Mouse (Mus musculus) liver, embryonic 16.5 days (tissue): ENCODE measurements around the gene Schip1. TPM values are rescaled to one million over a fixed set of nuclear protein-coding genes. Genes with fewer than 3 reads are reported as not detected.

Experiments
- ATAC-seq: fragments of 200-750 bp; cut with Nextera tagmentation; 2 replicates; pipeline ENCODE4 v1.8.0; 2017; ENCODE audit warnings: low read depth, mild to moderate bottlenecking, moderate number of reproducible peaks, moderate library complexity
- H3K27ac ChIP-seq: fragments of 300-500 bp; sonication (generic); 2 replicates; pipeline ENCODE4 v1.5.1; 2014; ENCODE audit warnings: mild to moderate bottlenecking, low read length
- H3K27me3 ChIP-seq: fragments of 300-500 bp; sonication (generic); 2 replicates; pipeline ENCODE4 v1.6.1; 2014; ENCODE audit warnings: low read depth, low read length, mixed read lengths; ENCODE audit not compliant: control insufficient read depth, insufficient read depth
- H3K36me3 ChIP-seq: fragments of 300-500 bp; sonication (generic); 2 replicates; pipeline ENCODE4 v1.6.1; 2014; ENCODE audit warnings: mild to moderate bottlenecking; ENCODE audit not compliant: control insufficient read depth, insufficient read depth
- H3K4me1 ChIP-seq: fragments of 300-500 bp; sonication (generic); 2 replicates; pipeline ENCODE4 v1.6.1; 2014; ENCODE audit warnings: low read depth, low read length, mixed read lengths; ENCODE audit not compliant: control insufficient read depth
- H3K4me2 ChIP-seq: fragments of 300-500 bp; sonication (generic); 2 replicates; pipeline ENCODE4 v1.6.1; 2014; ENCODE audit warnings: low read depth, low read length, mixed read lengths
- H3K4me3 ChIP-seq: fragments of 300-500 bp; sonication (generic); 2 replicates; pipeline ENCODE4 v1.5.1; 2014; ENCODE audit warnings: low read depth, mild to moderate bottlenecking, low read length
- H3K9ac ChIP-seq: fragments of 300-500 bp; sonication (generic); 2 replicates; pipeline ENCODE4 v1.6.1; 2014; ENCODE audit warnings: low read depth, low read length
- H3K9me3 ChIP-seq: fragments of 300-500 bp; sonication (generic); replicated peaks from 2 replicates; pipeline ENCODE4 v1.6.1; 2016; ENCODE audit warnings: low read length; ENCODE audit not compliant: control insufficient read depth
- WGBS: fragments of 180-500 bp; shearing (Covaris S2); extraction: QIAGEN DNeasy Blood & Tissue Kit; methylation state at CpG from one replicate; pipeline ENCODE4 v1.1.7; 2014; ENCODE audit not compliant: insufficient replicate concordance; 5-methylcytosine and 5-hydroxymethylcytosine counted together
- polyA plus RNA-seq: library from polyadenylated mRNA; unstranded; fragments of >200 nt; fragmentation: Nextera tagmentation; extraction: Ambion mirVana; gene quantifications from 2 replicates; pipeline ENCODE4 v1.2.1, GENCODE M21; 2015

Schip1 gene
- polyA plus RNA-seq, 1 experiment from 2014 or later, result 1.8 TPM

DNA sequence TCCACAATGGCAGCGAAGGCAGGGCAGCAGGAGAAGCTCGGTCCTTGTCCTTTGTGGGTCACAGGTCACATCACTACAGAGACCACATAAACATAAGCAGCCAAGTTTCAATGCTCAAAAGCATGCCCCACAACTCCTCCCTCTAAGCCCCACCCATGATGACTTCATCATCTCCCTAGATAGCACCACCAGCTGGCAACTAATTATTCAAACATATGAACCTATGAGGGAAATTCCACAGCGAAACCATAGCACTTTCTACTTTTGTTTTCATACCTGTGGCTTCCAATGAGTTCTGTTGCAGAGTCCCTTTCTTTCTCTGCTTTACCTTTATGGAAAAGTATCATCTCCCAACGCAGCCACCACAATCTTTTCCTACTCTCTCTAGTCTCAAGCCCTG is 270.9 kb downstream of the Schip1 start:
- H3K4me1 ChIP-seq, result no peaks in the 10 kb centered on the region
- WGBS, result 67% methylated on average over 4 of the region's 4 CpGs
- no peak for ATAC-seq

DNA sequence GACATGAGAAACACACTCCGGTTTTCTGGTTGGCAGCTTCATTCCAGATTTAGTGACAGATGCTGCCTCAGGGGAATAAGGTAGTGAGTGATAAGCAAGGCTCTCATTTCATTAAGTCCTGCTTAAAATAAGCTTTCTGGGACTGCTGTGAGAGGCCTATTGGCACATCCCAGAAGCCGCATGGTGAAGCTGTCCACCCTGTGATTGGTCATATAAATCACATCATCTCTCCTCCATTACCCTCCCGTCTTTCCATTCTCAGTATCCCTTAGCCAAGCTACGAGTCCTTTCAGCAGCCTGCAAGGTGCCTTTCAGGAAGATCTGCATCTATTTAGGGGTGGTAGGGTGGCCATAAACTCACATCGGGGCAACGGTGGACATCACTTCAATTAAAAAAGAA is 286.0 kb downstream of the Schip1 start:
- WGBS, result 67% methylated on average over 6 of the region's 6 CpGs
- Histone ChIP-seq H3K9me3 (no peaks in the 10 kb centered on the region), H3K36me3 (no peaks in the 10 kb centered on the region), H3K4me2 (no peak overlapping the region), H3K27me3 (no peaks in the 10 kb centered on the region), H3K9ac (no peak overlapping the region), H3K27ac (no peak overlapping the region), H3K4me1 (no peaks in the 10 kb centered on the region), H3K4me3 (no peak overlapping the region)
- no peak for ATAC-seq

More for the DNA sequence above, 270.9 kb downstream of the Schip1 start:
- Histone ChIP-seq H3K4me2 (no peak overlapping the region), H3K27me3 (no peaks in the 10 kb centered on the region), H3K9me3 (no peaks in the 10 kb centered on the region), H3K36me3 (no peaks in the 10 kb centered on the region), H3K27ac (no peak overlapping the region), H3K4me3 (no peak overlapping the region), H3K9ac (no peak overlapping the region)

DNA sequence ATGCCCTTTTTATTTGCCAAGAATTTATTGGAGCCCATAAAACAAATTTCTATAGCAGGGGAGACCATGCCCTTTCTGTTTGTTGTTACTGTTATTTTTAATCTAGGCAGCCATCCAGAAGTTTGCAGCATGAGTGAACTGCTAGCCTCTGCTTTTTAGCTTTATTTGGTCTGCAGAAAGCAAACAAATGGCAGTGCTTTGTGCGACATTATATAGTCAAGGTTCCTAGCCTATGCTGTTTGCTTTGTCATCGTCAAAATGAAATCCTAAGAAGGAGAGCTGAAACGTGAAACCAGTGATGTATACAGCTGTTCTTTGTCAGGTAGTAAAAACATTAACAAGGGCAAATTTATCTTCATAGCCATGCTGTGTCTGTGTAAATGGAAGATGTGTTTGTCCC is 286.9 kb downstream of the Schip1 start:
- 40% methylated on average over 3 of the region's 3 CpGs for WGBS
- no peak for ATAC-seq

DNA sequence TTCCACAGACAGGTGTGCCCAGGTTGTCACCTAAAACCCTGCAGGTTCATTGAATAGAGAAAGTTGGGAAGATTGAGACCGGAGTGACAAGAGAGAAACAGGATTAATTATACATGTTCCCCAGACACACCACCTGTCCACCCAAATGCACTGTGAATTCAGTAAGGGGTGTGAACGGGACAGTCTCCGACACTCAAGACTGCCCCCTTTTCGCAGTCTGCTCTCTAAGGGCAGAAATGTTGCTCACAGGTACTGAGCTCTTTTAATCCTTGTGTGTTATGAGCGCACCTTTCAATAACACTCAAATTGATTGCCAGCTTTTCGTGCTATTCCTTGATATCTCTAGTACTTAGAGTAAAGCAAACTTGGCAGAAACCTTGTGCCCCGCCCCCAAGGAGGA is 288.4 kb downstream of the Schip1 start:
- H3K36me3 ChIP-seq, result no peaks in the 10 kb centered on the region
- no peaks in the 10 kb centered on the region for H3K9me3 ChIP-seq
- no peaks in the 10 kb centered on the region for H3K27me3 ChIP-seq
- no peak overlapping the region for H3K4me2 ChIP-seq
- no peak overlapping the region for H3K27ac ChIP-seq
- H3K4me1 ChIP-seq, result no peaks in the 10 kb centered on the region
- H3K9ac ChIP-seq, result no peak overlapping the region
- ATAC-seq, result no peak
- 65% methylated on average over 7 of the region's 7 CpGs for WGBS
- H3K4me3 ChIP-seq, result no peak overlapping the region

More for the DNA sequence above, 286.9 kb downstream of the Schip1 start:
- Histone ChIP-seq H3K4me3 (no peak overlapping the region), H3K27me3 (no peaks in the 10 kb centered on the region), H3K36me3 (no peaks in the 10 kb centered on the region), H3K4me2 (no peak overlapping the region), H3K9me3 (no peaks in the 10 kb centered on the region), H3K4me1 (no peaks in the 10 kb centered on the region), H3K27ac (no peak overlapping the region), H3K9ac (no peak overlapping the region)

DNA sequence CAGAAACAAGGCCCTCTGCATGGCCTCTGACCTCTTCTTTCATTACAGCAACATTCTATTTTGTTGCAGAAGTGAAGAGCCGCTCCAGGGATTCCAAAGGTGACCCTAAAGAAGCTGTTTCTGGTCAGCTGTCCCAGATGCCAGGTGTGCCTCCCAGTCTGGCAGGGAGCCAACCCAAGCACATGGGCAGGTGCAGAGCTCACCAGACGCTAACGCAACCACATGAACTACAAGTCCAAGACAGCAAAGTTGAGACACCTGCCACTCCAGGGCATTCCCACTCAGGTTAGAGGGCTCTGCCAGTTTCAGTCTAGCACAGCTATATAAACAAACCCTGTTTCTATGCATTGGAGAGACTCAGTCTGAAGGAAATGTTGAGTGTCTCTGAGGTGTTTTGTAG is 288.9 kb downstream of the Schip1 start:
- H3K4me2 ChIP-seq, result no peak overlapping the region
- no peak for ATAC-seq
- H3K27me3 ChIP-seq, result no peaks in the 10 kb centered on the region
- no peak overlapping the region for H3K4me3 ChIP-seq
- no peak overlapping the region for H3K9ac ChIP-seq
- H3K4me1 ChIP-seq, result no peaks in the 10 kb centered on the region
- H3K36me3 ChIP-seq, result no peaks in the 10 kb centered on the region
- 74% methylated on average over 3 of the region's 3 CpGs for WGBS
- no peaks in the 10 kb centered on the region for H3K9me3 ChIP-seq
- H3K27ac ChIP-seq, result no peak overlapping the region

DNA sequence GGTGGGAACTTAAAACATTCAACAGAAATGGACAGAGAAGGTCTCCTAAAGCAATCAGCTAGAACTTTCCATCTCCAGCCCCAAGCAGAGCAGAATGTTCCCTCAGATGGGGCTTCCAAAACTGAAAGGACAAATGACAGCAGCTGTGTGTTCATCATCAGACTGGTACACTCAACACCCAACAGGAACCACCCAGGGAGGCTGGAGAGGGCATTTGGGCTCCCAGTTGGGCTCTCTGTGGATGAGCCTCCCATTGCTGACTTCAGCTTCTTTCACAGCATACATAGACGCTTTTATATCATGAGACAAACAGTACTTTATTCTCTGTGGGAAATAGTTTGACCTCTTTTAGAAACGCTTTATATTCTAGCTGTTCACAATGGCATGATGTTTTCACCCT is 291.9 kb downstream of the Schip1 start:
- Histone ChIP-seq H3K4me1 (no peaks in the 10 kb centered on the region), H3K27ac (no peak overlapping the region), H3K4me3 (no peak overlapping the region), H3K9ac (no peak overlapping the region), H3K36me3 (no peaks in the 10 kb centered on the region), H3K27me3 (no peaks in the 10 kb centered on the region), H3K9me3 (no peaks in the 10 kb centered on the region), H3K4me2 (no peak overlapping the region)
- 54% methylated on average over 2 of the region's 2 CpGs for WGBS
- ATAC-seq, result no peak

DNA sequence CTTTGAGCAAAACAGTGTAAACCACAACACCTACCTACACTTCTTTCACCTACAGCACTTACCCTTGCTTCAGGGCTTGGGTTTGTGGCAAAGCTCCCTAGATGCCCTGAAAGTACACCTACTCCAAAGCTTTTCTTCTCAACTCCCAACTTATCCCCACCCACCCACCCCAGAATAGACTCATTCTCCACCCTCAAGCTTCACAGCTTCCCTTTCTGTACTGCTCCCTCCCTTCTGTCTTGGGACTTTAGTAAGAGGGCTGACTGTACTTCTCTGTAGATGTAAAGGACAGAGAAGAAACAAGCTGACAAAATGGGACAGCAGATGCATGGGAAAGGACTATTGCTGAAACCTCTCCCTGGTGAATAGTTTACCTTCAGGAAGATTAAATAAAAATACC is 303.4 kb downstream of the Schip1 start:
- Histone ChIP-seq H3K4me3 (no peak overlapping the region), H3K4me1 (no peaks in the 10 kb centered on the region), H3K9ac (no peak overlapping the region), H3K9me3 (no peaks in the 10 kb centered on the region), H3K27ac (no peak overlapping the region), H3K27me3 (no peaks in the 10 kb centered on the region), H3K36me3 (no peaks in the 10 kb centered on the region), H3K4me2 (no peak overlapping the region)
- ATAC-seq, result no peak

DNA sequence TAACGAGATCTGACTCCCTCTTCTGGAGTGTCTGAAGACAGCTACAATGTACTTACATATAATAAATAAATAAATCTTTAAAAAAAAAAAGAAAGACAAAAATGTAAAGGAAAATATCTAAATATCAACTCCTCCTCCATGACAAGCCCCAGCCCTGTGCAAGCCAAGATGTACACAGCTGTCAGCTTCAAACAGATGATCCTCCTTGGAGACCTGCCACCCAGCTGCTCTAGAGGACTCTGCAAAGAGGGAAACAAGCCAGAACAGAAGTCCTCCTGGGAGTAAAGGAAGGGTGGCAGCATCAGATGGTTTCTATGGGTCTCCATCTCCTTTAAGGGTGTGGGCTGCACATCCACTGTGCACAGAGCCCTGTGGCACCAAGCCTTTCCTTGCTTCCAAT is 308.3 kb downstream of the Schip1 start:
- Histone ChIP-seq H3K27me3 (no peaks in the 10 kb centered on the region), H3K4me1 (no peaks in the 10 kb centered on the region), H3K4me2 (no peak overlapping the region), H3K36me3 (no peaks in the 10 kb centered on the region), H3K9me3 (no peaks in the 10 kb centered on the region), H3K4me3 (no peak overlapping the region), H3K9ac (no peak overlapping the region), H3K27ac (no peak overlapping the region)
- no CpG with 5 or more reads among the region's 1 CpGs for WGBS
- ATAC-seq, result no peak

DNA sequence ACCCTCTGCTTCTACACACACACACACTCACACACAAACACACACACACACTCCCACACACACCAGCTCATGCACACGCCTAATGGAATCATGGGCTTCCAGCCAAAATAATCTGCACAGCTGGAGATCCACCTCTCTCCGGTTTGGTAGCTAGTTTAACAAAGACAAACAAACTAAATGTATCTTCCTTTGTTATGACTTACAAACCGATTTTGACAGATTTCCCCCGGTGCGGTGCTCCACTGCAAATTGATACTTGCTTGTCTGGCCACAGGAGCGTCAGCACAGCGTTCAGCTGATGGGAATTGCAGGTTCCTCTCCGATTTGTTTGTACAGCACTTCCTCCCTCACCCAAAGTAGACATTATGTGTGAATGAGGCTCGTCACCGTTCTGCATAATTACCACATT is 310.5 kb downstream of the Schip1 start:
- Histone ChIP-seq H3K4me3 (no peak overlapping the region), H3K36me3 (no peaks in the 10 kb centered on the region), H3K27me3 (no peaks in the 10 kb centered on the region), H3K9me3 (no peaks in the 10 kb centered on the region), H3K4me2 (no peak overlapping the region), H3K9ac (no peak overlapping the region), H3K27ac (no peak overlapping the region), H3K4me1 (no peaks in the 10 kb centered on the region)
- no peak for ATAC-seq
- 24% methylated on average over 10 of the region's 10 CpGs for WGBS
